Mouse (Mus musculus) 416B (cell line): Measurements from ENCODE around the gene Tmem205.
A peak's percentile ranks its signal among the peaks of the same experiment; 100 is the strongest.

ENCODE experiments used
- DNase-seq: peaks from one replicate; pipeline ENCODE4 v3.0.0; 2011; ENCODE audit warnings: low read depth

Gene Tmem205

DNA sequence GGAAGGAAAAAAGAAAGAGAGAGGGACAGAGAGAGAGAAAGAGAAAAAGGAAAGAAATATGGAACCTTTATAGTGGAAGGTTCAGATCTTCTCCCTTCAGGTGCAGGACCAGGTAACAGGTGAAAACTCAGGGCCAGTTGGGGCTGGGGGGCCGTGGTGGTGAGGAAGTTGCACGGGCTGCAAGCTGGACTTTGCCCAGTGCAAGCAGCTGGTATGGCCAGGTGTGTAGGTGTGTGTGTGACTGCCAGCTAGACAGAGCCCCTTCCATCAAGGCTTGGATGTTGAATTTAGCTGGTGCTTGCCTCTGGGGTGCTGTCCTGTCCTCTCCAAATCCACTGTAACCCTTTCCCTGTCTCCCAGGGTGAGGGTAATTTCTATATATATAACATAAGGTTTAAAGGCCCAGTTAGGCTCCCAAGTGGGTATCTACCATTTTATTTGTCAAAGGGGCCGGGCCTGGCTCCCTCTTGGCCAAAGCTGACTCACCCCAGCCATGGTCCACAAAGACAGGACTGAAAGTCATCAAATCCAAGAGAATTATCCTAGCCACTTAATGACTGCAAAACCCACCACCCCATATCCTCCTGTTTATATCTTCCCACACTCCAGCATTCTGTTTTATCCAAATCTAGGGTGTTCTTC is 10.4 kb downstream of the Tmem205 start:
- DNase-seq, result no peak

GRCm38 (mm10) chr9:21909474-21910223 is 17.7 kb downstream of the Tmem205 start:
- DNase-seq, result peak; percentile 89

DNA sequence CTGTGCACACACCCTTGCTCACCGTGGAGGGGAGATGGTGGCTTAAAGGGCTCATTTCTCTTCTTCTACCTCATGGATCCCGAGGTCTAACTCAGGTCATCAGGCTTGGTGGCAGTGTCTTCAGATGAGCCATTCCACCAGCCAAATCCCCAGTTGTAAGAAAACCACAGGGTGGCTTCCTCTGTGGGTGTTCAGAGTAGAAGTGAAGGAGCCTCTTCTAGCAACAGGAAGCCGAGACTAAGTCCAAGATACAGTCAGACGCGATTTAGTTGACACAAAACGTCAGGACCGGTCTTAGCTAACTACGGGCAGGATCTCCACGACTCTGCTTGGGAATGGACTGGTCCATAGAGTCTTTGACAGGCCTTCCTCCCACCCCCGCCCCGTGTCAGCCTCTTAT is 19.1 kb downstream of the Tmem205 start:
- peak; percentile 77 for DNase-seq

DNA sequence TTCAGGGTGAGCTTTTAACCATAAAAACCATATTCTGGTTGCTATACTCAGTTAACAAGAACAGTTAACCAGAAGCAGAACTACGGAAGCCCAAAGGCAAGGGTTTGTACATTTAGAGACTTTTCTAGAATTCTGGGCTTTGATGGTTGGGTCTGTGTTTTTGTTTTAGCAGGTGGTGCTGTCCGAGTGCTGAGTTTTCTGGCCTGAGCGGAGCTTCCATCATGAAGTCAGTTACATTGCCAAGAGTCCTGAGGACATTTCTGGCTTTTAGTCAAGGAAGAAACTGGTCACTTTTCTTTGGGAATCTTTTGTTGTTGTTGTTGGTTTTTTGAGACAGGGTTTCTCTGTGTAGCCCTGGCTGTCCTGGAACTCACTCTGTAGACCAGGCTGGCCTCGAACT is 23.3 kb downstream of the Tmem205 start:
- DNase-seq, result no peak

GRCm38 (mm10) chr9:21901223-21901820 is 26.0 kb downstream of the Tmem205 start:
- DNase-seq, result peak; percentile 94

DNA sequence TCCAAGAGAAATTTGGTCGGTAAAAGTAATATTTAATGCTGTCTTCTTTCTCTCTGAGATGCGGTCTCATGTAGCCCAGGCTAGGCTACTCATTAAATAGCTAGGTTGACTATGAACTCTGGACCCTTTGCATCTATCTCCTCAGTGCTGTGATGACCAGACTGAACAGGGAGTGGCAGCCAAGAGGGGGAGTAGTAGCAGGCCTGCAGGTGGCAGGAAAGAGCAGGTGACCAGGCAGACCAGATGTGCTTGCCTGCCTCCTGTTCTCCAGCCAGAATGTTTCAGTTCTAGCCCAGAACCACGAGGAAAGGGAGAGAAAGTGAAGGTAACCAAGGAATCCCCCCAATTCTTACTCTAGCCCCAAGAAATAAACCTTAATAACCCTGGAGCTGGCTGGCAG is 38.1 kb downstream of the Tmem205 start:
- DNase-seq, result peak; percentile 58

- DNase-seq, result peak; percentile 40
Measured at GRCm38 (mm10) chr9:21876601-21877000, 50.8 kb downstream of the Tmem205 start.

DNA sequence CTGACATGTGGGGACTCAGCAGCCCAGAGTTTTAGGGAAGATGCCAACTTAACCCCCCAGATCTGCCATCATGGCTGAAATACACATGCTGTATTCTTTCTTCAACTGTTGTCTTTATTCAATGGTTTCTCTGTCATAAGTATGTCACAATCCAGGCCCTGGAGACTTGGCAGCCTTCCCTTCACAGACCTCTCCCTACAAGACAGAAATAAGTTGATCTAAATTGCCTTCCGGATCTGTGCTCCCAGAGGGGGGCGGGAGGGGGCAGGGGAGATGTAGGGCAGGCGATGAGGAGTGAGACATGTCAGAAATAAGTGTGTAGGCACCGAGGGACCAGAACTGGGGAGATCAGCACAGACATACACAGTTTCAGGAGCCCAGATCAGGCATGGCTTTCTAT is 55.2 kb downstream of the Tmem205 start:
- DNase-seq, result no peak
